Mouse (Mus musculus) stomach, embryonic 14.5 days (tissue): Measurements from ENCODE around the gene Clasp1. TPM values are rescaled to one million over a fixed set of nuclear protein-coding genes. Genes with fewer than 3 reads are reported as not detected.

Experiments used
- ATAC-seq: fragments of 200-750 bp; cut with Nextera tagmentation; 2 replicates; pipeline ENCODE4 v1.8.0; 2017; ENCODE audit warnings: low read depth, moderate TSS enrichment; ENCODE audit not compliant: insufficient number of reproducible peaks, insufficient read depth, low FRiP score
- H3K27ac ChIP-seq: fragments of 300-500 bp; sonication (generic); 2 replicates; pipeline ENCODE4 v1.5.1; 2014; ENCODE audit warnings: mild to moderate bottlenecking, low read length, moderate library complexity, mixed read lengths
- H3K27me3 ChIP-seq: fragments of 300-500 bp; sonication (generic); 2 replicates; pipeline ENCODE4 v1.6.1; 2014; ENCODE audit warnings: low read length, control low read depth, mixed read lengths; ENCODE audit not compliant: control insufficient read depth, insufficient read depth
- H3K36me3 ChIP-seq: fragments of 300-500 bp; sonication (generic); 2 replicates; pipeline ENCODE4 v1.6.1; 2014; ENCODE audit warnings: mild to moderate bottlenecking, control low read depth, low read length, moderate library complexity, mixed read lengths; ENCODE audit not compliant: control insufficient read depth, insufficient read depth
- H3K4me1 ChIP-seq: fragments of 300-500 bp; sonication (generic); 2 replicates; pipeline ENCODE4 v1.6.1; 2014; ENCODE audit warnings: low read length, control low read depth, mixed read lengths; ENCODE audit not compliant: control insufficient read depth, insufficient read depth
- H3K4me2 ChIP-seq: fragments of 300-500 bp; sonication (generic); replicated peaks from 2 replicates; pipeline ENCODE4 v1.6.1; 2014; ENCODE audit warnings: low read depth, low read length, control low read depth
- H3K4me3 ChIP-seq: fragments of 300-500 bp; sonication (generic); 2 replicates; pipeline ENCODE4 v1.5.1; 2014; ENCODE audit warnings: low read depth, low read length, control low read depth
- H3K9ac ChIP-seq: fragments of 300-500 bp; sonication (generic); replicated peaks from 2 replicates; pipeline ENCODE4 v1.6.1; 2014; ENCODE audit warnings: low read depth, mild to moderate bottlenecking, control low read depth, low read length, moderate library complexity, mixed read lengths
- H3K9me3 ChIP-seq: fragments of 300-500 bp; sonication (generic); 2 replicates; pipeline ENCODE4 v1.6.1; 2016; ENCODE audit warnings: low read depth, low read length, control low read depth; ENCODE audit not compliant: control insufficient read depth
- WGBS: fragments of 180-500 bp; shearing (Covaris S2); extraction: QIAGEN DNeasy Blood & Tissue Kit; methylation state at CpG from one replicate; pipeline ENCODE4 v1.1.7; 2014; 5-methylcytosine and 5-hydroxymethylcytosine counted together
- polyA plus RNA-seq: library from polyadenylated mRNA; unstranded; fragments of >200 nt; fragmentation: Nextera tagmentation; extraction: Ambion mirVana; gene quantifications from 2 replicates; pipeline ENCODE4 v1.2.1, GENCODE M21; 2014

Clasp1 gene
- polyA plus RNA-seq, 1 experiment from 2014 or later, result 76.5 TPM

DNA sequence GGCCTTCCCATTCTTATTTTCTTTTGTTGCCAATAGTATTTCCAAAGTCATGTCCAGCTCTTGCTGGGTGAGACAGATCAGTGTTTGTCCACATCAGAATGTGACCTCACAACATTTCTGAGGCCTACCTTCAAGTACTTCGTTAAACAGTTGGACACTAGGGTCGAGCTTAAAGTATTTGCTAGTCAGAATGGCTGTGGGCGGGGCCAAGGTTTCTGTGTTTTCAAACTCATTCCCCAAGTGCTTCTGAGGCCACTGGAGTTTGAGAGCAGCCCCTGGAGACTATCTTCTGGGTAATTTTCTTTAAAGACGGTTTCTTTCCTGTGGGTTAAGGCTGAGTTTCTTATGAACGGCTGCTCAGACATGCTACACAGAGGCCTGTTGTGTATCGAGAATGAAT, 9.7 kb downstream of the Clasp1 start:
- Histone ChIP-seq H3K4me3 (no peak overlapping the region), H3K9me3 (no peaks in the 10 kb centered on the region), H3K9ac (no peak overlapping the region), H3K27ac (no peak overlapping the region), H3K4me2 (no peak overlapping the region), H3K4me1 (no peaks in the 10 kb centered on the region), H3K36me3 (no peaks in the 10 kb centered on the region; the same call in 1 of the 2 replicates), H3K27me3 (no peaks in the 10 kb centered on the region)
- 74% methylated on average over 6 of the region's 6 CpGs for WGBS
- ATAC-seq, result no peak

- no peaks in the 10 kb centered on the region; the same call in 1 of the 2 replicates for H3K36me3 ChIP-seq
- no peak overlapping the region for H3K9ac ChIP-seq
- no peak overlapping the region for H3K4me2 ChIP-seq
- 82% methylated on average over 8 of the region's 8 CpGs for WGBS
- no peaks in the 10 kb centered on the region for H3K4me1 ChIP-seq
- H3K27ac ChIP-seq, result no peak overlapping the region
- no peak for ATAC-seq
- H3K9me3 ChIP-seq, result no peaks in the 10 kb centered on the region
- H3K27me3 ChIP-seq, result no peaks in the 10 kb centered on the region
- H3K4me3 ChIP-seq, result no peak overlapping the region
Observed at GRCm38 (mm10) chr1:118399625-118400310, 10.9 kb downstream of the Clasp1 start.

DNA sequence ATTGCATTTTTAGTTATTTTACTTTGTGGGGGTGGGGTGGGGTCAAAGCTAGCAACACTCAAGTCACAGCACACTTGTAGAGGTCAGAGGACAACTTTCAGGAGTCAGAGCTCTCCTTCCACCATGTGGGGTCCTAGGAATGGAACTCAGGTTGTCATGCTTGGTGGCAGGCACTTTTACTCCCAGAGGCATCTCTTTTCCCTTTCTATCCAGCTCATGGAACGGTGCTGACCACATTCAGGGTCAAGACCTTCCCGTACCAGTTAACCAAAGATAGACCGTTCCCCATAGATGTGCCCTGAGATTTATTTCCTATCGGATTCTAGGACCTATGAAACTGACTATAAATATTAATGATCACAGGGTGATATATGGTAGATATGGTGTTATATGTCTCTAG, 13.1 kb downstream of the Clasp1 start:
- H3K4me3 ChIP-seq, result no peak overlapping the region
- no peaks in the 10 kb centered on the region for H3K4me1 ChIP-seq
- no peak overlapping the region for H3K9ac ChIP-seq
- no peak overlapping the region for H3K27ac ChIP-seq
- no peaks in the 10 kb centered on the region; the same call in 1 of the 2 replicates for H3K36me3 ChIP-seq
- no peak overlapping the region for H3K4me2 ChIP-seq
- 91% methylated on average over 4 of the region's 4 CpGs for WGBS
- no peak for ATAC-seq
- no peaks in the 10 kb centered on the region for H3K27me3 ChIP-seq
- H3K9me3 ChIP-seq, result no peaks in the 10 kb centered on the region

GRCm38 (mm10) chr1:118402556-118402955, 13.7 kb downstream of the Clasp1 start:
- no peak overlapping the region for H3K4me2 ChIP-seq
- WGBS, result 70% methylated on average over 8 of the region's 8 CpGs
- H3K36me3 ChIP-seq, result no peaks in the 10 kb centered on the region; the same call in 1 of the 2 replicates
- no peak overlapping the region for H3K9ac ChIP-seq
- H3K27ac ChIP-seq, result no peak overlapping the region
- no peaks in the 10 kb centered on the region for H3K4me1 ChIP-seq
- no peak overlapping the region for H3K4me3 ChIP-seq
- no peak for ATAC-seq
- H3K9me3 ChIP-seq, result no peaks in the 10 kb centered on the region
- H3K27me3 ChIP-seq, result no peaks in the 10 kb centered on the region

DNA sequence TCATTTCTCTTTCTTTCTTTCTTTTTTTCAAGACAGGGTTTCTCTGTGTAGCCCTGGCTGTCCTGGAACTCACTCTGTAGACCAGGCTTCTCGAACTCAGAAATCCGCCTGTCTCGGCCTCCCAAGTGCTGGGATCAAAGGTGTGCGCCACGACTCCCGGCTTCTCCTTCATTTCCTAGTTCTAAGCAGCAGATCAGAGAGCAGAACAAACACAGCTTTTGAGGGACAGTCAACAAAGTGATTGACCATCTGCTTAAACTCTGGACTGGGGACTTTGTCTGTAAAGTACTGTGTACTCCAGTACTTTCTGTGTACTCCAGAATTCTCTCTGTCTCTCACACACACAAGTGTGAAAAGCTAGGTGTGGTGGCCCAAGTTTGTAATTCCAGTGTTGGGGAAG, 14.1 kb downstream of the Clasp1 start:
- Histone ChIP-seq H3K4me3 (no peak overlapping the region), H3K4me1 (no peaks in the 10 kb centered on the region), H3K36me3 (no peaks in the 10 kb centered on the region; the same call in 1 of the 2 replicates), H3K9me3 (no peaks in the 10 kb centered on the region), H3K4me2 (no peak overlapping the region), H3K9ac (no peak overlapping the region), H3K27me3 (no peaks in the 10 kb centered on the region), H3K27ac (no peak overlapping the region)
- no peak for ATAC-seq
- 84% methylated on average over 6 of the region's 6 CpGs for WGBS

DNA sequence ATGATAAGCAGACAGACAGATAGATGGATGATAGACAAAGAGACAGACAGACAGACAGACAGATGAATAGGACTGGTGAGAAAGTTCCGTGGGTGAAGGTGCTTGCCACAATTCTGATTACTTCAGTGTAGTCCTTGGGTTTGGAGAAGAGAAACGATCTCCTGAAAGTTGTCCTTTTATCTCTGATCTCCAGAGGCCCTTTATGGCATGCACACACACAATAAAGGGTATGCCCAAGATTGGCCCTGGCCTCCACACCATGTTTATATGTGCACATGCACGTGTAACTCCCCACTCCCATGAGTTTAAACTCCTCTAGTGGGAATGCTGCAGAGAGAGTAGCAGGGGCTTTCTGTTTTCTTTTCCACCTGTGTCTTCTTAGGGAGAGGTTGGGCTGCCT, 14.6 kb downstream of the Clasp1 start:
- Histone ChIP-seq H3K36me3 (no peaks in the 10 kb centered on the region; the same call in 1 of the 2 replicates), H3K9me3 (no peaks in the 10 kb centered on the region), H3K27me3 (no peaks in the 10 kb centered on the region), H3K27ac (no peak overlapping the region), H3K9ac (no peak overlapping the region), H3K4me1 (no peaks in the 10 kb centered on the region), H3K4me3 (no peak overlapping the region), H3K4me2 (no peak overlapping the region)
- WGBS, result 77% methylated on average over 3 of the region's 3 CpGs
- no peak for ATAC-seq

DNA sequence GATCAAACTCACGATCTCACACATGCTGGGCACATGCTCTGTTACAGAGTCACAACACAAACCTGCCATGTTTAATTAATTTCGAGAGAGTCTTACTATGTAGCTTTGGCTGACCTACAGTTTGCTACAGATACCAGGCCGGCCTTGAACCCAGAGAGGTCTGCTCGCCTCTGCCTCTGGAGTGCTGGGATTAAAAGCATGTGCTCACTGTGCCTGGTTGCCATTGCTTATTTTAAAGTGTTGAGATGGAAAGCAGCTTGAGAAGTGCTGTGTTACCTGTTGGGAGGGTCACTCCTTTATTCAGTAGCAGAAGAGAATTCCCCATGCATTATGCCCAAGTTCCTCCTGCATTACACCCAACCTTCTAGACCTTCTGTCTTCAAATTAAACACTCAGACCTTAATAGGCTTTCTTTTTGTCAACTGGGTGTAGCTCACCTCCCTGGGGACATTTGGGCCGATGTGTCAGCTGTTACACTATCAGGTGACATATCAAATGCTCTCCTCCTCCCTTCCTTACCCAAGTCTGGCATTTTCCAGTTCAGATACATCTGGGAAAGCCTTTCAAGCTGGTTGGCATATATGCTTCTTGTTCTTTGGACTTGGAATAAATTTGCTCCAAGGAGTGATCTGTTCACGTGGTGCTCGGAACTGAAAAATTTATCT, 18.9 kb downstream of the Clasp1 start:
- WGBS, result 91% methylated on average over 7 of the region's 7 CpGs
- H3K4me1 ChIP-seq, result no peaks in the 10 kb centered on the region

GRCm38 (mm10) chr1:118409249-118409648, 20.4 kb downstream of the Clasp1 start:
- 73% methylated on average over 4 of the region's 4 CpGs for WGBS

More for the DNA sequence above, 18.9 kb downstream of the Clasp1 start:
- Histone ChIP-seq H3K27me3 (no peaks in the 10 kb centered on the region), H3K9me3 (no peaks in the 10 kb centered on the region), H3K4me3 (no peak overlapping the region), H3K9ac (no peak overlapping the region), H3K4me2 (no peak overlapping the region), H3K27ac (no peak overlapping the region), H3K36me3 (no peaks in the 10 kb centered on the region; the same call in 1 of the 2 replicates)
- ATAC-seq, result no peak

More at GRCm38 (mm10) chr1:118409249-118409648, 20.4 kb downstream of the Clasp1 start:
- H3K4me2 ChIP-seq, result no peak overlapping the region
- H3K36me3 ChIP-seq, result no peaks in the 10 kb centered on the region; the same call in 1 of the 2 replicates
- H3K27ac ChIP-seq, result no peak overlapping the region
- ATAC-seq, result no peak
- H3K9me3 ChIP-seq, result no peaks in the 10 kb centered on the region
- no peaks in the 10 kb centered on the region for H3K4me1 ChIP-seq
- H3K4me3 ChIP-seq, result no peak overlapping the region
- no peaks in the 10 kb centered on the region for H3K27me3 ChIP-seq
- H3K9ac ChIP-seq, result no peak overlapping the region
